In the genomic region with DNA sequence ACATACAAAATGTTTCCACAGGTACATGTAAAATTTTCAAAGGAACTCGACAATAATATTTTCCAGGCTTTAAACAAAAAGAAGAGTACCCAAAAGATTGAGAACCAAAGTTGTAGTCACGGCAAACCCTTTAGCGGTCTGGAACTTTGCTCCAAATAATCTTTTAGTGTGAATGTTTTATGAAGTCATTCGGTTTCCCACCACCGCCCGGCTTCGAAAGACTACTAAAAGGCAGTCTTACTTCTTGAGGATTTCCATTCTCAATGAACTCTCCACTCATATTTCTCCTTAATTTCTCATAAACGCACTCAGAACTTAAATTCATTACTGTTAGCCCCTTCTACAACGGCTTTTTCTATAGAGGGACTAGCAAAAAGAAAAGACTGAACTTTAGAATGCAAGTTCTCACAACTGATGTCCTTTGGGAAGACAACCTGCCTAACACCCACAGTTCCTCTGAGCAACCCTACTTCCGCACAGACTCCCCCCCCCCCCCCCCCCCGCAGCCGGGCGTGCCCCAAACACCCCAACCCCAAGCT, we compare ENCODE assay signal across 8 mouse cellular contexts. TPM values are rescaled to one million over a fixed set of nuclear protein-coding genes. Genes with fewer than 3 reads are reported as not detected.
DNase-seq lines count a peak whose midpoint lies in the region; ATAC-seq lines count a peak whose summit lies in the region.

No protein-coding gene starts in this region.

- DNase-seq in neural tube, embryonic 11.5 days (ENCODE audit: low spot score): no peak
- no peak for DNase-seq in neural tube, embryonic 10.5 days (ENCODE audit: extremely low spot score, low spot score)
- no peak for DNase-seq in ovary, adult 18-20 months (ENCODE audit: low spot score)
- DNase-seq in embryo, embryonic 10.5 days (ENCODE audit: low spot score): no peak
- no peak for DNase-seq in T-cell, adult 2 months (ENCODE audit: low spot score)

- no peaks in the 10 kb centered on the region for H3K27me3 ChIP-seq in neural tube, embryonic 11.5 days (ENCODE audit: control insufficient read depth, insufficient read depth, low read length)
- no peaks in the 10 kb centered on the region for H3K27me3 ChIP-seq in embryonic facial prominence, embryonic 15.5 days
- H3K27me3 ChIP-seq in kidney, embryonic 16.5 days (ENCODE audit: insufficient read depth, low read length): no peaks in the 10 kb centered on the region
- no peaks in the 10 kb centered on the region for H3K27me3 ChIP-seq in midbrain, embryonic 12.5 days

- peak overlapping the region; percentile 30 for H3K4me2 ChIP-seq in neural tube, embryonic 11.5 days (ENCODE audit: low read depth)
- H3K4me2 ChIP-seq in embryonic facial prominence, embryonic 15.5 days (replicated peaks): peak overlapping the region; percentile 74
- H3K4me2 ChIP-seq in kidney, embryonic 16.5 days (replicated peaks; ENCODE audit: low read depth, low read length): peak overlapping the region; percentile 76
- peak overlapping the region; percentile 54 for H3K4me2 ChIP-seq in midbrain, embryonic 12.5 days (replicated peaks)

- H3K4me1 ChIP-seq in neural tube, embryonic 11.5 days (ENCODE audit: control insufficient read depth, insufficient read depth, low read length): peaks cover 3% of the 10 kb centered on the region; the same call in 1 of the 2 replicates
- H3K4me1 ChIP-seq in embryonic facial prominence, embryonic 15.5 days: peaks cover 13% of the 10 kb centered on the region
- H3K4me1 ChIP-seq in kidney, embryonic 16.5 days (ENCODE audit: insufficient read depth, low read length): peaks cover 13% of the 10 kb centered on the region
- H3K4me1 ChIP-seq in midbrain, embryonic 12.5 days: peaks cover 11% of the 10 kb centered on the region

- ATAC-seq in neural tube, embryonic 11.5 days (ENCODE audit: insufficient read depth, low FRiP score, low TSS enrichment): no peak
- ATAC-seq in embryonic facial prominence, embryonic 15.5 days (ENCODE audit: insufficient number of reproducible peaks, low FRiP score, low TSS enrichment, low read depth): no peak
- ATAC-seq in kidney, embryonic 16.5 days (ENCODE audit: low FRiP score, low TSS enrichment): no peak
- ATAC-seq in midbrain, embryonic 12.5 days (ENCODE audit: low FRiP score, low read depth): no peak

- peak overlapping the region; percentile 80 for H3K4me3 ChIP-seq in neural tube, embryonic 11.5 days (ENCODE audit: low read depth, low read length)
- peak overlapping the region; percentile 80 for H3K4me3 ChIP-seq in embryonic facial prominence, embryonic 15.5 days (replicated peaks)
- peak overlapping the region; percentile 93 for H3K4me3 ChIP-seq in kidney, embryonic 16.5 days (ENCODE audit: low read length)
- peak overlapping the region; percentile 73 for H3K4me3 ChIP-seq in midbrain, embryonic 12.5 days

- peak overlapping the region; percentile 68 for H3K27ac ChIP-seq in neural tube, embryonic 11.5 days (ENCODE audit: low read depth, low read length)
- peak overlapping the region; percentile 94 for H3K27ac ChIP-seq in embryonic facial prominence, embryonic 15.5 days (replicated peaks)
- H3K27ac ChIP-seq in kidney, embryonic 16.5 days (ENCODE audit: low read length): peak overlapping the region; percentile 96
- H3K27ac ChIP-seq in midbrain, embryonic 12.5 days (replicated peaks): peak overlapping the region; percentile 91

- peaks cover 5% of the 10 kb centered on the region; the same call in 1 of the 2 replicates for H3K36me3 ChIP-seq in neural tube, embryonic 11.5 days (ENCODE audit: control insufficient read depth, insufficient read depth, low read length)
- H3K36me3 ChIP-seq in embryonic facial prominence, embryonic 15.5 days: peaks cover 16% of the 10 kb centered on the region
- peaks cover 10% of the 10 kb centered on the region for H3K36me3 ChIP-seq in kidney, embryonic 16.5 days (ENCODE audit: insufficient read depth, low read length)
- peaks cover 16% of the 10 kb centered on the region for H3K36me3 ChIP-seq in midbrain, embryonic 12.5 days

- no peaks in the 10 kb centered on the region for H3K9me3 ChIP-seq in neural tube, embryonic 11.5 days (ENCODE audit: control insufficient read depth, low read length)
- no peaks in the 10 kb centered on the region for H3K9me3 ChIP-seq in embryonic facial prominence, embryonic 15.5 days (replicated peaks)
- no peaks in the 10 kb centered on the region for H3K9me3 ChIP-seq in kidney, embryonic 16.5 days (ENCODE audit: low read length)
- no peaks in the 10 kb centered on the region for H3K9me3 ChIP-seq in midbrain, embryonic 12.5 days

- WGBS in neural tube, embryonic 11.5 days: 8% methylated on average over 12 of the region's 13 CpGs
- WGBS in embryonic facial prominence, embryonic 15.5 days: 6% methylated on average over 12 of the region's 13 CpGs
- WGBS in kidney, embryonic 16.5 days: 7% methylated on average over 10 of the region's 13 CpGs
- 9% methylated on average over 11 of the region's 13 CpGs for WGBS in midbrain, embryonic 12.5 days

- H3K9ac ChIP-seq in neural tube, embryonic 11.5 days (ENCODE audit: low read length): peak overlapping the region; percentile 71; the same call in 1 of the 2 replicates
- no peak overlapping the region for H3K9ac ChIP-seq in embryonic facial prominence, embryonic 15.5 days
- peak overlapping the region; percentile 88 for H3K9ac ChIP-seq in kidney, embryonic 16.5 days (replicated peaks; ENCODE audit: low read length)
- H3K9ac ChIP-seq in midbrain, embryonic 12.5 days (replicated peaks): peak overlapping the region; percentile 66

RNA-seq across cellular contexts. Expression of a gene that starts 0.6 kb away (rescaled TPM):
- 64.4 and 78.3 TPM in 2 replicates for polyA plus RNA-seq in neural tube, embryonic 11.5 days (2014; fragmentation: Nextera tagmentation; extraction: Ambion mirVana)
- polyA plus RNA-seq in embryonic facial prominence, embryonic 15.5 days (2015; fragmentation: Nextera tagmentation; extraction: Ambion mirVana): 49.9 TPM in 2 replicates
- polyA plus RNA-seq in kidney, embryonic 16.5 days (2015; fragmentation: Nextera tagmentation; extraction: Ambion mirVana): 43.2 and 58.3 TPM in 2 replicates
- 63.9 and 69.7 TPM in 2 replicates for polyA plus RNA-seq in midbrain, embryonic 12.5 days (2016; fragmentation: Nextera tagmentation; extraction: Ambion mirVana)

RNA-seq across cellular contexts. Expression of a gene that starts 0.8 kb away (rescaled TPM):
- polyA plus RNA-seq in neural tube, embryonic 11.5 days (2014; fragmentation: Nextera tagmentation; extraction: Ambion mirVana): 9.7 TPM in 2 replicates
- 5.5 and 8.2 TPM in 2 replicates for polyA plus RNA-seq in embryonic facial prominence, embryonic 15.5 days (2015; fragmentation: Nextera tagmentation; extraction: Ambion mirVana)
- polyA plus RNA-seq in kidney, embryonic 16.5 days (2015; fragmentation: Nextera tagmentation; extraction: Ambion mirVana): 6.3 and 9.1 TPM in 2 replicates
- polyA plus RNA-seq in midbrain, embryonic 12.5 days (2016; fragmentation: Nextera tagmentation; extraction: Ambion mirVana): 15.3 and 16.9 TPM in 2 replicates

RNA-seq across cellular contexts. Expression of a gene that starts 53.4 kb away (rescaled TPM):
- 62.0 and 64.8 TPM in 2 replicates for polyA plus RNA-seq in neural tube, embryonic 11.5 days (2014; fragmentation: Nextera tagmentation; extraction: Ambion mirVana)
- polyA plus RNA-seq in embryonic facial prominence, embryonic 15.5 days (2015; fragmentation: Nextera tagmentation; extraction: Ambion mirVana): 32.4 and 37.0 TPM in 2 replicates
- 7.5 and 10.8 TPM in 2 replicates for polyA plus RNA-seq in kidney, embryonic 16.5 days (2015; fragmentation: Nextera tagmentation; extraction: Ambion mirVana)
- 141 and 153 TPM in 2 replicates for polyA plus RNA-seq in midbrain, embryonic 12.5 days (2016; fragmentation: Nextera tagmentation; extraction: Ambion mirVana)
